Mouse (Mus musculus) Muller cell, postnatal 12 days (primary cell): ENCODE measurements at regions not wholly inside any gene's neighbourhood (a gene's known extent, or its start where the extent isn't known, plus 50 kb on each side); places are given as distances from the start of the nearest gene placed in this dataset.
A peak's percentile ranks its signal among the peaks of the same experiment; 100 is the strongest.

Experiments
- DNase-seq: peaks from one replicate; pipeline ENCODE4 v3.0.0-alpha.2; 2015; ENCODE audit errors: inconsistent ontology term

DNA sequence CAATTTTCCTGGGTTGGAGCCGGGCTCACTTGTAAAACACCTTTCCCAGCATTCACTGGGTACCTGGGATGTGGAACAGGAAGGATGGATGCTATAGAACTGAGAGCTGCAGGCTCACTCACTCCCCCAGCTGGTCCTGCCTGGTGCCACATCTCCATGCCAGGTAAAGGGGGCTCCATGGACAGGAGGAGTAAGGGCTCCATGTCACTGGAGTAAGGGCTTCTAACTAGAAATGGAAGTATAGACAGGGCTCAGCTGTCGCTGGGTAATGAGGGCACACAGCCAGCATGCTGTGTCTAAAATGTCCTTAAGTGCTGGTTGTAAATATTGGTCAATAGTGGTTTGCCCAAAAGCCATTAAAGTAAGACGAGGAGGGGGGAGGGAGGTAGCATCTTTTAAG is 99.4 kb upstream of the Gpr12 start:
- no peak for DNase-seq

DNA sequence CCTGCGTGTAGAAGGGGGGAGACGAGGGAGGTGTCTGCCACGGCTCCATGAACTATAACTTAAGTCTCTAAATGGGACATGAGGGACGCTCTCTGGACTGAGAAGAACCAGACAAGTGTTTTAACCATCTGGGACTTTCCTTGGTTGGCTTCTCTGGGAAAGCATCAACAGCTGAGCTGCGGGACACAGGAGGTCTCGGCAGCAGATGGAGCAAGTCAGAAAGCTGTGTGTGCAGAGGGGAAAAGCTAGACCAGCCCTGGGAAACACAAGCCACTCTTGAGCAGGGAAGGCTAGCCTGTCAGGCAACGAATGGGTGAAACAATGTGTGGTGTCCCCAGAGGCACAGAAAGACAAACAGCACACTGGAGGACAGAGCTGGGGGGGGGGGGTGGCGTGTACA is 98.5 kb upstream of the Gpr12 start:
- DNase-seq = no peak

GRCm38 (mm10) chr5:146682893-146683292 is 97.9 kb upstream of the Gpr12 start:
- DNase-seq = no peak

GRCm38 (mm10) chr5:146681512-146681911 is 96.5 kb upstream of the Gpr12 start:
- no peak for DNase-seq

- no peak for DNase-seq
Observed at GRCm38 (mm10) chr5:146679198-146679681, 94.2 kb upstream of the Gpr12 start.

- no peak for DNase-seq
Observed at GRCm38 (mm10) chr5:146678775-146679170, 93.7 kb upstream of the Gpr12 start.

DNA sequence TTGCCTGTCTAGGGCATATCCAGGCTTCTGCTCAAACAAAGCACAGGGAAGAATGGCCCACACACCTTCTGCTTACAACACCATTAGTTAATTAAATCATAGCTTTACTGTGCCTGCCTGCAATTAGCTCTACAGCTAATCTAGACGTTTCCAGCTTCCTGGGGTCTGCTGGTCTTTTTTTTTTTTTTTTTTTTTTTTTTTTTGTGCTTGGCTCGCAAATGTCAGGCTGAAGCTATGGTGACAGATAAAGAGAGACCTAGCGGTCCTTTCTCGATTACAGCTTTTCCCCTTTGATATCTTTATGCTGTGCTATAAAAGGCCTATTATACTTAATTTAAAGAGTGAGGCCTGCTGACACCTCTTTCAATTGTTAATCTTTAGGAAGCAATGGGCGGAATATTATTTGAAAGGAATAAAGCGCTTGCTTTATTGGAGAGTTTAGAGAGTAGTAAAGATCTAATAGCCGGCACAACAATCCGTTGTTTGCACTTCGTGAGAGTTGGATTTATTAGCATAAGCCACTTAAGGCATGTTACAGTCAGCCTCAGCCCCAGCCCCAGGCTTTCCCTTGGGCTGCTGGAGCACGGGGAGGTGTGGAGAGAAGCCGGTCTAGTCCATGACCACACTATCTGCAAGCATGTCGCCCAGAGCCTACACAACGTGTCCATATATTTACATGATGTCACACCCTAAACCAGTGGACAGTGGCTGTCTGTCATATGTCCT is 93.2 kb upstream of the Gpr12 start:
- DNase-seq = no peak

GRCm38 (mm10) chr5:146677151-146677515 is 92.1 kb upstream of the Gpr12 start:
- DNase-seq = no peak

GRCm38 (mm10) chr5:146676470-146677150 is 91.6 kb upstream of the Gpr12 start:
- no peak for DNase-seq

- no peak for DNase-seq
Observed at GRCm38 (mm10) chr5:146675887-146676277, 90.8 kb upstream of the Gpr12 start.

- DNase-seq = peak; percentile 49
Observed at GRCm38 (mm10) chr5:146675006-146675886, 90.2 kb upstream of the Gpr12 start.

GRCm38 (mm10) chr5:146661751-146662150 is 76.7 kb upstream of the Gpr12 start:
- DNase-seq = no peak

DNA sequence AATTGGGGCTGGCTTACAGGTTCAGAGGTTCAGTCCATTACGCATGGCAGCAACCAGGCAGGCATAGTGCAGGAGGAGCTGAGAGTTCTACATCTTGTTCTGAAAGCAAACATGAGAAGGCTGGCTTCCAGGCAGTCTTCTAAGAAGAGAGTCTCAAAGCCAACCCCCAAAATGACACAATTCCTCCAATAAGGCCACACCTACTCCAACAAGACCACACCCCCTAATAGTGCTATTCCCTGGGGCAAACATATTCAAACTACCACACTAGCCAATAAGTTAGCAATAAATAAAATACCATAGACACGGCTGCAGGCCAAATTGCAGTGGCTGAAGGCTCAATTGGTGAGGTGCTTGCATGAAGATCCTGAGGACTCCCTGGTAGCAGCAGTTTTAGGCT is 72.2 kb upstream of the Gpr12 start:
- no peak for DNase-seq

- no peak for DNase-seq
Observed at GRCm38 (mm10) chr5:146655394-146655793, 70.4 kb upstream of the Gpr12 start.

- DNase-seq = no peak
Observed at GRCm38 (mm10) chr5:146653686-146654450, 68.8 kb upstream of the Gpr12 start.

GRCm38 (mm10) chr5:146652874-146653273 is 67.8 kb upstream of the Gpr12 start:
- DNase-seq = no peak

DNA sequence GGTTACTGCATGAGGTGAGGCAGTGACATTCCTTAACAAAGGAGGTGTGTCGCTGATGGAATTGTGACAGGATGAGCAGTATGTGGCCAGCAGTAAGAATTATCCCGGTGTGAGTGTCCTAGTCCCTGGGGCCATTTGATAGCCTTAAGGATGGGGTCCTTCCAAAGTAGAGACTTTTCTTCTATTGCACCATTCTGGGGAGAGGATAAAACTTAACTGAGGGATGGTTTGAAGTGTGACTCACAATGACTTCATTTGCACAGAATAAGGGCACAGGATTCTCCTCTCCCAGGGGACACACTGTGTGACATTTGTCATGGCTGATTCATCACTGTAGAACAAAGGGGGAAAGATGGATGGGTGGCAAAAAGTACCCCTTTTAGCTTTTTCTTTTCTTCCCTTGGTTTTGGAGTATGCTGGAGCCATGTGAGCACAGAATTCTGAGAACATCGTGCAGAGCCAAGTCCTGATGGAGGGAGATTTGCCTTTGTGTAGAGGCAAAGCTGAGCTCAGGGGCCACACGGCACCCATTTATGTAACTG is 63.6 kb upstream of the Gpr12 start:
- peak; percentile 51 for DNase-seq

GRCm38 (mm10) chr5:146647628-146648380 is 62.8 kb upstream of the Gpr12 start:
- no peak for DNase-seq

- peak; percentile 55 for DNase-seq
Observed at GRCm38 (mm10) chr5:146644499-146644898, 59.5 kb upstream of the Gpr12 start.

DNA sequence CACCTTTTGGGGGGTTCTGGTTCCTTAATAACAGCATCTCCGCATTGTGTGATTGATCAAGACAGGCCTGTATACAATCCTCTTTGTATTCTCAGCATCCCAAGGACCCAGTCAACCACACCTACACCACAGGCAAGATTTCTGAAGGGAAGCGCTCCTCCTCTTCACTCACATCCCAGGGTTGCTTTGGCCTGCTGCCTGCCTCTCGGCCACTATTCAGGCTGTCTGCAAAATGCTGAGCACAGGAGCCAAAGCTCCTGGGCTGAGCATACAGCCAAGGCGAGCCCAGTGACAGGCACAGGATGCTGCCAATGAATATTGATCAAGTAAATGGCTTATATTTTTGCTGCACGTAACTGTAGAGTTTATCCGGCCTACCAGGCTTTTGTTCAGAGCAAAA is 56.9 kb upstream of the Gpr12 start:
- no peak for DNase-seq

DNA sequence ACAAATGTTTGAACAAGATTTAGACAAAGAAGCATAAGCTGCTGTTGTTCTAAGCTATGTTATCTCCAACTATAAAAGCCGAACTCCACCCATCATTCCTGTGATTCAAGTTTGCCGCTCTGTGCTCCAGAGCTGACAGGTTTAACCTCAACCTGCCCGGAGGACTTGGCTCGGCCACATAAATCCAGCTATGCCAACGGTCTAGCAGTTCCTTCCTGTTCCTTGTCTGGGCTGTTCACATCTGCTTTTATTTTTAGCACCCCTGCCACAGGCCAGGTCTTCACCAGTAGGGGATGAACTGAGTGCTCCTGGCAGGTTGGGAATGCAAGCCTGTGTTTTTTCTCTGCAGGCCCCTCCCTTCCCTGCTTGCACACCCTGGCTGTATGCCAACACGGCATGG is 51.8 kb upstream of the Gpr12 start:
- no peak for DNase-seq
